Mouse (Mus musculus): ENCODE results near the gene Dbil5.
"Not testable (repeated sequence)": the region's sequence is repeated elsewhere in the genome, so short reads cannot be mapped to it uniquely, and the experiment has no call there.

Gene Dbil5

DNA sequence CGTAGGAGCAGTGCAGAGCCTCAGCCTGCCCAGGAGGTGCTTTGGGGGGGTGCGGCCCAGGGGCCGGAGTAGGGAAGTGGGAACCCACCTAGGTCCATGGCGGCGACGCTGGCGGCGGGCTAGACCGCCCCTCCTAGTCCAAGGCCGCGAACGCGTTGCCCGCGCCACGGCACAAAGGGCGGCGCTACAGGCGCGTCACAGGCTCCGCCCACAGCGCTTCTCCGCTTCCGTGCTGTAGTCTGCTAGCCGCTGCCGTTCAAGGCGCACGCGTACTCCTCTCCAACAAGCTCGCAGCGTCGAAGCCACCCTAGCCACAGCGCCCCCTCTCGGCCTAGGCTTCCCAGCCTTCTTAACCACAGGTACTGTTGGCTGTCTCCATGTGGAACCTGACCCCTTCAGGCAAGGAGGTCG, at the start of gene Dbil5, which contains the start of gene Gemin4:
Dbil5 (plus strand) TSS at position 219 of the 411 bp plus-strand sequence.
Gemin4 (minus strand) TSS at position 275 of the 411 bp plus-strand sequence.
- peak; percentile 98 for DNase-seq

DNA sequence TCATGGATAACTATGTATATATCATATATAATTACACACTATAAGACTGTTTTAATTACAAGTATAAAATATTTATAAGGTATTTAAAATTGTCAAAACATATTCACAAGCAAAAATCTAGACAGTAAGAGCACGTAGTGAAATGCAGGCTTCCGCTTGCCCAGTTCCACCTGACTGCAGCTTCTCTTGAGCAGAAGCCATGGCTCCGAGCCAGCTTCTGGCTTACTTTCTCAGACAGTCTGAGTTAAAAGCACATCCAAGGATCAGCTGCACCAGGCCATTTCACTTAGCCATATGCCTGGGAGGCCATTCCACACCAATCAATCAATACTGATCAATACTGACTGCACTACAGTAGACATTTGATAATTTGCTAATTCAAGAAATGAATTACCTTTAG, 48.4 kb upstream of the Dbil5 start:
- no peak for DNase-seq

DNA sequence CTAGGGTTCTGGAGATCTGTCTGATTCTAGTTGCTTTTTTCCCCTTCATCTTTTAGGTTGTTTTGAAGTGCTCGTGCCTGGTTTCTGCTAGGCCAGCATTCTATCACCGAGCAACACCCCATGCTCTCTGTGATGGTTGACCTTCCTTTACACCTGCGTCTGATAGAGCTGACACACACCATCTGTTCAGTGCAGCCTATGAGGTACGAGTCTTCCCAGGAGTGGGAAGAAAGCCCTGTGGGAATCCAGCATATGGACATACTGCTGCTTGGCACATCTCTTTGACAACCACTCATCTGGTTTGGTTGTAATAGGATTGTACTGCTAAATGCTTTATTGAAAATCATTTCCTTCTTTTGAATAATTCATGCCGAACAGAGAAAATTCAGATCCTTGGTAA, 47.2 kb upstream of the Dbil5 start:
- no peak for DNase-seq

DNA sequence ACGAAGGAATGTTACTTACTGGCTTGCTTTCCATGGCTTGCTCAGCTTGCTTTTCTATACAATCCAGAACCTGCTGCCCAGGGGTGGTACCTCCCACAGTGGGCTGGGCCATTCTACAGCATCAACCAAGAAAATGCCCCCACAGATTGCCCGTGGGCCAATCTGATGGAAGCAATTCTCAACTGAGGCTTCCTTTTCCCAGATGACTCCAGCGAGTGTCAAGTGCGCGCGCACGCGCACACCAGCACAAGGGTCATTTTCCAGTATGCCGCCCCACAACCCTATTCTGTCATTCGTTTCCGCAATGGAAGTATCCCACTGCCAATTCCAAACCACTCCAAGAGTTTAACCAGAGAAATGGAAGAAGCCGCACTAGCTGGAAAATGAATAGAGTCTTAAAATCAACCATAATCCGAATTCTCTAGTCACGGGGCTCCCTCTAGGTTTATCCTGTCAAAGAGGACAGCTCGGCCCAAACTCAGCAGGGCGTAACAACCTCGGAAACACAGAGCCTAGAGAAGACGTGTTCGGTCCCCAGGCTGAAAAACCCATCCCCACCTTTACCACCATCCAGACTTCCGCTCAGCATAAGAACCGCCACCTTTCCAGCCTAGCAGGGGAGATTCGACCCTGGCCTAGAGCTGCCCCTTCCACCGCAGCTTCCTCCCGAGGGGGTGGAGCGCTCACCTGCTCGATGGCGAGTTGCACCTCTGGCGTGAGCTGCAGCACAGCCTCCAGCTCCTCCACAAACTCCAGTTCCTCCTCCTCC, 38.5 kb upstream of the Dbil5 start:
- DNase-seq: peak; percentile 47 to 57

DNA sequence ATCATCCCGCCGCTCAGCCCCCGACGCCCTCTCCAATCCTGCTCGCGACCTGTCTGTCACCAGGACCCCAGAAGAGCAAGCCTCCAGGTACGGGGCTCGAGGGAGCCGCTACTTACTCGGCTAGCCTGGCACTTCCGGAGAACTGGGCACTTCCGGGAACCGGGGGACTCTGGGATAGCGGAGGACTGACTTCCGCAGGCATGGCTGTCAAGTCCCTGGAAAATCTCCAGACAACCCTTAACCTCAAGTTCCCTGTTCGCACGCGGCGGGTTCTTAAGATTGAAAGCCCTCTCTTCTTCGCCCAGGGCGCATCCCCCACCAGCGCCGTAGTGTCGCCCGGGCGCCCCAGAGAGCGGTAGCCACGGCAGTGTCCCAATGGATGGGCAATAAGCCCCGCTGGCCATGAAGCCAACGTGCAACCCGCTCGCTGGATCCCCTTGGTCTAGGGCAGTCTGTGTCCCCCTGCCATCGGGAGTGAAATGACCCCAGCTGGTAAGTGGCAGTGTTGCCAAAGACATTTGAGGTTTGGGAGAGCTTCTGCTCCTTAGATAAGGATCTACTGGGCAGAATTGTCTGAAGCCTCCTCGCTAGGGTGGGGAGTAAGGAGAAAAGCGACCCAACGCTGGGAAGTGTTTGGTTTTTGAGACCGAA, 37.8 kb upstream of the Dbil5 start, which contains the start of the genes Vps53 and Fam57a:
Vps53 (minus strand) TSS at position 153 of the 651 bp plus-strand sequence.
Fam57a (plus strand) TSS at position 177 of the 651 bp plus-strand sequence.
- peak; percentile 90 for DNase-seq

DNA sequence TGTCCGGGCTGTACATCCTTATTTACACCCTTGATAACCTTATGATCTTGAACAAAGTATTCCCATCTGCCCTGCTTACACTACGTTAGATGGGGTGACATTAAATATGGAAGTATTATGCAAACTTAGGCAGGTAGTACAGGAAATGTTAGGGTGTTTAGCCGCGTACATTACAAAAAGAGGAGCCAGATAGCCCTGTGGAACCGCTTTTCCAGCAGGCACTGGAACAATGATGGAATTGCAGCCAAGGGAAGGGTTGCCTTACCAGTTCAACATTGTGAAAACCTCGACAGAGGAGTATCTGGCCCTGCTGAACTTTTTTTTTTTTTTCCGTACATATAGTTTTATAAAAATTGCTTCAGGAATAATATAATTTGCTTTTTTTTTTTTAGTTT, 37.3 kb upstream of the Dbil5 start:
- no peak for DNase-seq

DNA sequence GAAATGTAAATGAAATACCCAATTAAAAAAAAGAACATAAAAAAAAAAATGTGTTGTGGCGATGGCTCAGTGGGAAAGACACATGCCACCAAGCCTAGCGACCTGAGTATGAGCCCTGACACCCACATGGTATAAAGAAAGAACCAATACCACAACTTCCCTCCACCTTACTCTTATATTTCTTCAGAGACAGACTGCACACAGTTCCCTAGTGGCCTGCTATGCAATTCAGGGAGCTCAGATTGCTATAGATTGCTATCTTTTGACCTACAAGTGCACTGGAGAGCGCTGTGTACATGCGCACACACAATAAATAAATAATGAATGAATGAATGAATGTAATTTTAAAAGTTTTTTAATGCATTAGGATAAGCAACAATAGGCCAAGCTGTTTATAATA, 33.7 kb upstream of the Dbil5 start:
- no peak for DNase-seq

DNA sequence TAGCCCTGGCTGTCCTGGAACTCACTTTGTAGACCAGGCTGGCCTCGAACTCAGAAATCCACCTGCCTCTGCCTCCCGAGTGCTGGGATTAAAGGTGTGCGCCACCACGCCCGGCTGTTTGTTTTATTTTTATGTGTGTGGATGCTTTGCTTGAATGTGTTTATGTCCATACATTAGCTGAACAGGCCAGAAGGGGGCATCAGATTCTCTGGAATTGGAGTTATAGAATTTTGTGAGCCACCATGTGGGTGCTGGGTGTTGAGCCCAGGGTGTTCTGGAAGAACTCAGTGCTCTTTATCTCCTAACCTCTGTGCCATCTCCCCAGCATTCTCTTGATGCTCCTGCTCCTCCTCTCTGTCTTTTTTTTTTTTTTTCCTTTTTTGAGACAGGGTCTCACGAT, 30.5 kb upstream of the Dbil5 start:
- no peak for DNase-seq

DNA sequence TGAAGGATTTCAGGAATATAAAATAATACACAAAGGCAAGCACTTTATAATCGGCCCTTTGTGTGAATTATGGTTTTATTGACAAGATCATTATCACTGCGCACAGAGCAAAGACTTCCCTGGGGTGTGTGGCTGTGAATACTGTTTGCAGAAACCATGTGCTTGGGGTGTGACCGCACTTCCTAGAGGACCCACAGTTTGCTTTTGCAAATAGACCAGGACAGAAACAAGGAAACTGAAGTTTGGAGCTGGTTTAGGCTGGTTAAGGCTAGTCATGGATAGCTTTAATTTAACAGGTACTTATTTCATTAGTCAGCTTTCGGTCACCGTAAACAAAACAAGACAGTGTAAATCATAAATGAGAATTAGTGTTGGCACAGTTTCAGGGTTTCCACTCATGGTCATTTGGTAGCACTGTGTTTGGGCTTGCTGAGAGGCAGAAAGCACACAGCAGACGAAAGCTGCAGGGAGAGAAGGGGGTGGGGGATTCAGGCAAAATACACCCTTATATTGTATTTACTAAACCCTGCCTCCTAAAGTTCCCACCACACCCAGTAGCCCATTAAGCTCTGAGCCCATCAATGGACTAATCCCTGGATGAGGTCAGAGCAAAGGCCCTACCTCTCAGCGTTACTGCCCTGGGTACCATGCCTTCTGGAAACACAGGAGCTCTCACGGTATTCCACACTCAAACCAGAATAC, 21.0 kb upstream of the Dbil5 start:
- no peak for DNase-seq

DNA sequence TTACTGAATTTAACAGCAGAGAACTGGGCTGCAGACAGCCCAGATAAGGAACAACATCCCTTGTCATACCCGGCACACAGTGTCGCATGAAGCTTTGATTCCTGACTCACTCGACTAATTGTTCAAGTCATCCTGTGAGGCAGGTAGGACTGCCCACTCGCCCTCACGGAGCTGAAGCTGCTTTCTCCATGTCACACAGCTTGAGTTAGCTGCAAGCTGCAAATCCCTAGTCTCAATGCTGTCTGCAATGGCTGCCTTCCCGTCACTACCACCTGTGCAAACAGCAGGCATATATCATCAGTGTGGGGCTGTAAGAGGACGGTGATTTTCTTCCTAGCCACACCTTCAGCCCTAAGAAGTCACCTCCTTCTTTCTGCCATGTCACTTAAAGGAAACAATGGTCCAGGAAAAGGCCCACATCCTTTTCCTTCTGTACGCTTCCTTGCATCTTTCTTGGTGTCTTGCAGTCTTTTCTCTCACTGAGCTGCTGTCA, 20.4 kb upstream of the Dbil5 start:
- DNase-seq: no peak

DNA sequence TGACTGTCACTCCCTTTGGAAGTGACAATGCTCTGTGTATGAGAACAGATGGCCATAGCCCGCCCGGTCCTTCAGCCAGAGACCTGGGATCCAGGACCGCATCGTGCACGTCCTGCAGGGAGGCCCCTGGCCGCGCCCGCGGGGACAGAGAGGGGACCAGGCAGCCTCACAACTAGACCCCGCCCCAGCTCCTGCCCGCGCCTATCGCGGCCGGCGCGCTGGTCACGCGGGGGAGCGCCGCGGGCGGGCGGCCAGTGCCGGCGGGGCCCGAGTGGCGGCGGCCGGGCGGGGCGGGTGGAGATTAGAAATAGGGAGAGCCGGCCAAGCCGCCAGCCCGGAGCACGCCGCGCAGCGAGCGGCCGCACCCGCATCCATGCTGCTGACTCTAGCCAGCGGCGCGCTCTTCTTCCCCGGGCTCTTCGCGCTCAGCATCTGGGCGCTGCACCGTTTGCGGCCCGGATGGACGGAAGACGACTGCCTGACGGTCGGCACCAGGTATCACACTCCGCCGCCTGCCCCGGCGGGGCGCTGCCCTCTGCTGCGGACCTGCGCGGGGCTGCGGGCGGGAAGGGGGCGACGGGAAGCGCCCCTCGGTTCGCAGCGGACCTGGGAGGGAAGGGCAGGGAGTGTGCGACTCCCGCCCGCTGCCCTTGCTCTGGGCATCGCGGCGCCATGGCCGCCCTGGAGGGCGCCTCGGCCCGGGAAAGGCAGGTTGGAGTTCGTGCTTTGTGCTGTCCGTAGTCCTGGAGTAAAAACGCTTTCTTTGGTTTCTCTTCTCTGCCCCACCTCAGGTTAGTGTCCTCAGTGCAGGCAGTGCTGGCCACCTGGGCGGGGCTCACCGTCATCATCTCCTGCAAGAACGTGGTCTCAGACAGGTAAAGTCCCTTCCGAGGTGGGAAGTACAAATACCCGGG, 15.4 kb upstream of the Dbil5 start:
- DNase-seq: peak; percentile 90 to 95

DNA sequence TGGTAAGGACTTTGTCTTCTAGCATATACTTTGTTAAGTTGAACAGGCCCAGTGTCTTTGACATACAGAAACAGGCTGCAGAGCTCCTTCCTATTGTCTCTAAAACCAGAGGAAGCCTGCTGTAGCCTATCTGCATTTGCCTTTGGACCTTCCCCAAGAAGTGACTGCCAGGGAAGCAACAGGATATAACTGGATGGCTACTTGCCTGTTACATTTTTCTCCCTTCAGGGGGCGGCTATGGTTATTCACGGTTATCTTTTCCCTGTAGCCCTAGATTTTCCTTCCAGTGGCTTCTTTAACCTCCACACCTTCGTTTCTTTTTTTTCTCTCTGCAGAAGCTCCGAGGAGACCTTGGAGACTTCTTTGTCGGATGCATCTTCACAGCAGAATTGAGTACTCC, 10.6 kb upstream of the Dbil5 start:
- DNase-seq: no peak

DNA sequence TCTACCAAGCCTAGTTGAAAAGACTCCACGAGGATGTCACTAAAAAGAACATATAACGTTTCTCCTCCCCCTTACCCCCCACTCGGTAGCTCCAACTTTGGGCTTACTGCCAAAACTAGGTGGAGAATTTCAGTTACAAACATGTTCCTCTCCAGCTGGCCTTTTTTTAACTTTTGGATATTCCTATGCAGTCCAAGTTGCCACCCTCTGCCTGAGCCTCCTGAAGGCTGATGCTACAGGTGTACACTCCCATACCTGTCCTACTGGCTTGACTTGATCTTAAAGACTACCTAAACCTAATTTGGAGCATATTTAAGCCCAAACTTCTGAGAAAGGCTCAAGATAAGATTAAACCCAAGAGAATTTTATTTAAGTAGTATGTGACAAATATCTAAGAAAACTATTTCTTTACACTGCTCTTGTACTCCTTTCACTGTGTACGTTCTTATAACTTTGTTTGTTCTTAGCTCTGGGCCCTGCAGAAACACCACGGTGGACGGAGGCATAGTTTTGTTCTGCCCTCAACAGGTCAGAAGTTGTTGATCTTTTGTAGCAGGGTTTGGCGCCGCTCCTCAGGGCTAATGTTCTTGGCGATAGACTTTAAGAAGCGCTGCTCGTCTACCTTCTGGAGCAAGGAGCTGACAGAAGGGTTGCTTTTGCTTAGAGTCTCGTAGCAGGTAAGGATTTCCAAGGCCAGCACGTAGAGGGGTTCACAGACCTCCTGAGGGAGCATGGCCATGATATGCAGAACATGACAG, 7.0 kb upstream of the Dbil5 start:
- DNase-seq: peak in 1 of 2 experiments; percentile 39

DNA sequence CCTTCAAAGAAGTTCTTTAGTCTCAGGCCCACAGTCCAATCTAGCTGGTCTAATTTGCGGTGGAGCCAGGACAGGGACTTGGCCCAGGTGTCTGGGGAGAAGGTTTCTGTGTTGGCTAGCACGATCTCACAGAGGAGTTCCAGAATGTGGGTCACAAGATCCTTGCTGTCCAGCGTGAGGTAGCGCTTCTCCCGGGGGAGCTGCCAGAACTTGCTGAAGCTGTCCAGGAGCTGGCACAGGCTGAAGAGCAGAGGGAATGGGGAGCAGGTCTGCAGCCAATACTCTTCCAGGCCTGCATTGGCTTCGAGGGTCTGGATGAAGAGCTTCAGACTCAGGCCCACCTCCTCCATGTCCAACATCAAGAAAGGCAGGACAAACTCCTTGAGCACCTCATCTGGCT, 5.8 kb upstream of the Dbil5 start:
- DNase-seq: not testable (repeated sequence)

DNA sequence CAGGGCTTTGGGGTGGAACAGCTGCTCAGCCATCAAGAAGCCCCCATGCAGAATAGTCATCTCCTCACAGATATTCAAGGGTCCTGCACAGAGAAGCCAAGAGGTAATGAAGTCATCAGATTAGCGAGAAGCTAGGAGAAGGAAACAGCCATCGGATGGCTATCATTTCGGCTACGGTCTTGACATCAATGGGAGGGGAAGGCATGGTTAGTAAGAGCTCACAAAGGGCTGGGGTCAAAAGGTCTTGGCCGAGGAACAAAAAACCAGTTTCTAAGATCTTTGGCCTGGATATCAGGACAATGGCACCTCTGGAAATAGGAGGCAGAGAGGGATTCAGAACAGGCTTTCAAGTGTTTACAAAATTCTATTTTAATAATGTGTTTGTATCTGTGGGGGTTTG, 3.6 kb upstream of the Dbil5 start:
- DNase-seq: no peak

DNA sequence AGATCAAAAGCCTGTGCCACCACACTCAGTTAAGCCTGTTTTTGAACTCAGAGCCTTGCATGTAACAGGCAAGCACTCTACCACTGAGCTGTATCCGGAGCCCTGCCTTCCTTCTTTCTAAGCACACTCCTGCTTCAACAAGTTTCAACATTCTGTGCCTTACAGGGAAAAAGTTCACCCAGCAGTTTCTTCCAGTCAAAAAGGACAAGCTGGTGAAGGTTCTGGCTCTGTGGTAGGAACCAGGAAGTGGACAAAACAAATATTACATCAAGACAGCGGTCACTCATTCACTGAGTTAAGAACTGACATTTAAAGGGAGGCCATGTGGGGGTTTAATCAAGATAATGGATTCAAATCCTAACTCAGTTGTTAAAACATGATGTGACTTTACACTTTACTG, 2.4 kb upstream of the Dbil5 start:
- no peak for DNase-seq

DNA sequence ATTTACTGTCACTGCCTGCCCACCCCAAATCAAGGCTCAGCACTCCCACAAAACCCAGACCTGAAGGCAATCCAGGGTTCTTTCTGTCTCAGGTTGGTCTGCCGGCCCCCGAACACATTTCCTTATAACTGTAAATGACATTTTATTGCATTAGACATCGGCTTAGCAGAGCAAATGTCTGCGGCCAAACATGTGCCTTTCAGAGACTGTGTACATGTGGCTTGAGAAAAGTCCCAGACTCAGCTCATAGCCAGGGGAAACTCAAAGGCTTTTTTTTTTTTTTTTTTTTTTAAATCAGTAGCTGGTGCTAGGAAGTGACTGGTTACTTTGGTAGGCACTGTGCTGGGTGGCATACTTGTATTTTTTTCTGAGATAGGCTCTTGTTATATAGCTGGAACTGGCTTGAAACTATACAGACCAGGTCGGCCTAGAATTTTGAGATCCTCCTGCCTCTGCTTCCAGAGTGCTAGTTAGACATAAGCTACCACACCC, 1.3 kb upstream of the Dbil5 start:
- DNase-seq: no peak

DNA sequence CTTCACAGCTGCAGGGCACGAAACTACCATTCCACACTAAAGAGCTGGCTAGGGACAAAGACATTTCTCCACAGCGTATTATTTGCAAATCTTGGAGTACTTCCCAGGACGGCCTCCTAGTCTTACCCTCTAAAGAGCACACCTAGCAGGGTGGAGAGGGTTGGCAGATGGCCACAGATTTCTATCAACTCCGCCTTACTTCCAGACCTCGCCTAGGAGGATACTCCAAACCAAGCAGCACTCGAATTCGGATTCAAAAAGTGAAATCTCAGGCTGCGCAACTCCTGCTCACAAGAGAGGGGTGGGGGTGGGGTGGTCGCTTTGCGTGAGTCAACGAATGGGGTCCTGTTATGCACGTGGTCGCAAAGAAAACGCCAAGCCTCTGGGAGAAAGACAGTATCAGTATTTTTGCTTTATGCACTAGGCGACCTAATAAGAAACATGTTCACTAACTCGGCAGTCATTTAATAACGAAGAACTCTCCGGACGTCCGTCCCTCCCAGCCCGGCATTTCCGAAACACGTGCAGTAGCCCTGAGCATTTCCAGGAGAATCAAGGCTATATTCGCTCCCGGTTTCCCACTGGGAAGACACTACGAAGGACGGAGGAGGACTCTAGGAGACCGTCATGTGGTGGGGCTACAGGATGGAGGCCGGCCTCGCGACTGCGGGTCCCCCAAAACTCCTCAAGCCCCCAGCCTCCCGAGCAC, 573 bp upstream of the Dbil5 start:
- peak; percentile 71 to 80 for DNase-seq

DNA sequence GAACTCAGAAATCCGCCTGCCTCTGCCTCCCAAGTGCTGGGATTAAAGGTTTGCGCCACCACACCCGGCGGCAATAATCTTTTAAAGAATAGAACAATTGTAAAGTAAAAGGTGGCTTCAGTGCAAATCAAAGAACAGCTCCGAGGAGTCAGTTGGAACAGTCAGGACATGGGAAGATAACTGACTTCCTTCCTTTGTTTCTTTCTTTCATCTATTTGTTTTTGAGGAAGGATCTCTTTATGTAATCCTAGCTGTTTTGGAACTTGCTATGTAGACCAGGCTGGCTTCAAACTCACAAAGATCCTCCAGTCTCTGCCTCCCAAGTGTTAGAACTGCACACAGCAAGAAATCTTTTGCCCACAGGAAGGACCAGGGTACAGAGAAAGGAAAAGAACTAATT, 7.2 kb downstream of the Dbil5 start:
- DNase-seq: no peak

DNA sequence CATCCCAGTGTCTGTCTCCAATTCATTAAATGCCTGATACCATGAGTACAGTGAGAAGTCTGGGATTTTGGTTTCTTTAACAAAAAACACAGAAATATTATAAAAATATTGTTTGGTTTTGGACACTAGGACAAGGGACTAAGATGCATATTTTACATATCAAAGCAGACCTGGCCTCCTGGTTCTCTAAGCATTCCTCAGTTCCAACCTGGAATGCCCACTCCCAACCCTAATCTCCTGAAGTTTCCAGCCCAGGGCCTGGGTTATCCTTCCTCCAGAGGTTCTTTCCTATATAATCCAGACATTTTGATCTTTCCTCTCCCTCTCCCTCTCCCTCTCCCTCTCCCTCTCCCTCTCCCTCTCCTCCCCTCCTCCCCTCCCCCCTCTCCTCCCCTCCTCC, 7.6 kb downstream of the Dbil5 start:
- no peak for DNase-seq

DNA sequence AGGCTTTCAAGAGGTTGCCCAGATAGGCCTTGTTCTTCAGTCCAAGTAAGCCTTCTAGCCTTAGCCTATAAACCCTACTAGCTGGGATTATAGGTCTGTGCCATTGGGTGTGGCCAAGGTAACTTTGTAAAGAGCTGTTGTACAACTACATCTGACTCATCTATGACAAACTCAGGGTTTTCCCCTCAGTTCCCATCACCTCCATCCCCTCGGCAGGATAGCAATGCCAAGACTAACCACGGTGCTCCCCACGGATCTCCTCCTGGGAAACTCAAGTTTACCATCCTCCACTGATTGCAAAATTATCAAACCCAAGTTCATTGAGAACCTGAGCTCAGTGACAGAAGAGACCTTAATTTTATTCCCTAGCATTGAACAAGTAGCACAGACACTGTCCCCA, 18.7 kb downstream of the Dbil5 start:
- DNase-seq: no peak

Measured in lung, postnatal 4 days (tissue).